Mouse (Mus musculus): ENCODE measurements around the gene Igf2bp1. TPM values are rescaled to one million over a fixed set of nuclear protein-coding genes. Genes with fewer than 3 reads are reported as not detected.

Igf2bp1 gene
- total RNA-seq, 2 experiments from 2014 or later = not detected

GRCm38 (mm10) chr11:96007516-96008235, 1.9 kb upstream of the Igf2bp1 start:
- DNase-seq = no peak

- DNase-seq = no peak
These were observed 1.2 kb upstream of the Igf2bp1 start for GRCm38 (mm10) chr11:96006852-96007515.

- DNase-seq = no peak
These were observed 669 bp upstream of the Igf2bp1 start for GRCm38 (mm10) chr11:96006367-96006851.

GRCm38 (mm10) chr11:96004793-96005402, 842 bp downstream of the Igf2bp1 start:
- DNase-seq = no peak

GRCm38 (mm10) chr11:96003969-96004792, 1.6 kb downstream of the Igf2bp1 start:
- no peak for DNase-seq

- DNase-seq = no peak
These were observed 2.4 kb downstream of the Igf2bp1 start for GRCm38 (mm10) chr11:96003100-96003900.

- DNase-seq = no peak
These were observed 11.6 kb downstream of the Igf2bp1 start for GRCm38 (mm10) chr11:95994151-95994550.

GRCm38 (mm10) chr11:95990886-95991708, 14.6 kb downstream of the Igf2bp1 start:
- DNase-seq = no peak

GRCm38 (mm10) chr11:95990431-95990830, 15.3 kb downstream of the Igf2bp1 start:
- no peak for DNase-seq

- DNase-seq = no peak
These were observed 15.9 kb downstream of the Igf2bp1 start for GRCm38 (mm10) chr11:95989864-95990263.

GRCm38 (mm10) chr11:95988533-95988932, 17.2 kb downstream of the Igf2bp1 start:
- DNase-seq = peak; percentile 44

- no peak for DNase-seq
These were observed 17.8 kb downstream of the Igf2bp1 start for GRCm38 (mm10) chr11:95987854-95988447.

GRCm38 (mm10) chr11:95982475-95982874, 23.3 kb downstream of the Igf2bp1 start:
- no peak for DNase-seq

- DNase-seq = no peak
These were observed 23.9 kb downstream of the Igf2bp1 start for GRCm38 (mm10) chr11:95981804-95982203.

GRCm38 (mm10) chr11:95980762-95981418, 24.9 kb downstream of the Igf2bp1 start:
- no peak for DNase-seq

GRCm38 (mm10) chr11:95978487-95978886, 27.3 kb downstream of the Igf2bp1 start:
- DNase-seq = no peak

GRCm38 (mm10) chr11:95976290-95976689, 29.4 kb downstream of the Igf2bp1 start:
- no peak for DNase-seq

GRCm38 (mm10) chr11:95975694-95976093, 30.0 kb downstream of the Igf2bp1 start:
- no peak for DNase-seq

GRCm38 (mm10) chr11:95973187-95973586, 32.6 kb downstream of the Igf2bp1 start:
- no peak for DNase-seq
